Comparison of ENCODE assay signal across 14 mouse cellular contexts in genomic region chr9:58067546-58067945, GRCm38 (mm10). TPM values are rescaled to one million over a fixed set of nuclear protein-coding genes. Genes with fewer than 3 reads are reported as not detected.
DNase-seq lines count a peak whose midpoint lies in the region; TF ChIP-seq lines count a peak whose summit lies in the region.
"Had no signal": no experiment of that assay in that cellular context is flagged by ENCODE, and none has a peak within 500 bp of the region (broad histone marks: within the 10 kb centered on the region; RNA-seq: fewer than 3 reads in every experiment).

No protein-coding gene starts in this region.

- TF ChIP-seq CTCF in gastrocnemius, adult 2 months (IDR thresholded peaks at IDR 0.05), result no peak

- peak; percentile 27 for DNase-seq in gastrocnemius, adult 2 months
- DNase-seq in gastrocnemius, adult 8-10 months (ENCODE audit: low spot score in 2 of 2), result no peak
- peak; percentile 48 to 67 for DNase-seq in right cerebral cortex, postnatal 36 days (ENCODE audit: low spot score in 2 of 2)
- DNase-seq in right cerebral cortex, postnatal 14 days, result no peak
- DNase-seq in cerebellum, postnatal 25 days, result peak; percentile 88 to 92
- DNase-seq in urinary bladder, adult 18-20 months (ENCODE audit: low spot score in 2 of 2), result no peak
- no peak for DNase-seq in layer of hippocampus, adult 11-12 months (ENCODE audit: low spot score)
- DNase-seq: kidney, adult 8-10 months; lung, adult 18-20 months; thymus, postnatal 14 days had no signal

- intact Hi-C loops in gastrocnemius, adult 2 months (cut with DNase I), result no loop called here

- H3K27ac ChIP-seq in gastrocnemius, adult 2 months, result no peak overlapping the region
- H3K27ac ChIP-seq: hindbrain, embryonic 14.5 days; limb, embryonic 13.5 days had no signal

- no peak overlapping the region for H3K4me3 ChIP-seq in gastrocnemius, adult 2 months
- H3K4me3 ChIP-seq: heart, embryonic 12.5 days; limb, embryonic 13.5 days had no signal

RNA-seq across cellular contexts. Expression of gene Stra6, which starts 4.0 kb away (rescaled TPM):
- total RNA-seq in gastrocnemius, adult 2 months (2021), result under 1 TPM; 0.13 to 0.31 TPM
- under 1 TPM in 3 of 4 experiments, not detected in 1; 0.10 to 0.43 (median 0.19) TPM for total RNA-seq in gastrocnemius, adult 8-10 months (2022)

RNA-seq across cellular contexts. Expression of gene Ccdc33, which starts 51.1 kb away (rescaled TPM):
- not detected for total RNA-seq in gastrocnemius, adult 2 months (2021)
- total RNA-seq in gastrocnemius, adult 8-10 months (2022), result not detected
- total RNA-seq: gastrocnemius, adult 18-20 months had no signal

Comparison
In these comparisons a context has a peak if more than half of its experiments do, and no peak if none do; other contexts are left out.
1. DNase-seq: peak in gastrocnemius, adult 2 months (single experiment), right cerebral cortex, postnatal 36 days (2 of 2) and cerebellum, postnatal 25 days (2 of 2); none in gastrocnemius, adult 8-10 months (0 of 2), right cerebral cortex, postnatal 14 days (single experiment), urinary bladder, adult 18-20 months (0 of 2) and layer of hippocampus, adult 11-12 months (single experiment).